Mouse (Mus musculus): Measurements from ENCODE around the gene Sox12.

DNA sequence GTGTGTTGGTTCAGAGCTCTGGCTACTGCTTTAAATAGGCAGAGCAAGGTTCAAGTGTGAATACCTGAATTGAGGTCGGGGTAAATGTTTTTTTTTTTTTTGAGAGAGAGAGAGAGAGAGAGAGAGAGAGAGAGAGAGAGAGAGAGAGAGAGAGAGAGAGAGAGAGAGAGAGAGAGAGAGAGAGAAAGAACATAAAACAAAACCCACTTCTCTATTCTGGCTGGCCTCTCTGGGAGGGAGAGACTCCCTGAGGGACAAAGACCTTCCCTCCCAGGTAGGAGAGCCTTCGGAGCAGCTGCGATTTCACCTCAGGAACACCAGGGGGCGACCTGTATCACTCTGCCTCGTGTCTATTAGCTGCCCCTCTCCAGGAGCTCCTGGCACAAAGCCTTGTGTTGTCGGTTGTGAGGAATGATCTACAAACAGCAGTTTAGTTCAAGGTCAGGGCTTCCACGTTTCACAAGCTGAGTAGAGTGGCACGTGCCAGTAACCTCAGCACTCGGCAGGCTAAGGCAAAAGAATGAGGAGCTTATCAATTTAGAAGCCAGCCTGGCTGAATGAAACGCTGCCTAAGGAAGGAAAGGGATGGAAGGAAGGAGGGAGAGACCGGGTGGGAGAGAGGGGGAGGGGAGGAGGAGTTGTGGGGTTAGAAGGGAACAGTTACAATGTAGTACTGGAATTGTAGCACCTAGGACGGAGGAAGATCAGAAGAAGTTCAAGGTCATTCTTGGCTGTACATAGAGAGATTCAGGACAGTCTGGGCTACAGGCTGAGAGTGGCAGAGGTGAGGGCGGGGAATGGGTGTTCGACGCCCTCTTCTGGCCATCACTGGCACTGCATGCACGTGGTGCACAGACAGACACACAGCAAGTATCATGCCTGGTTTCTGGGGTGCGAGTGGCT is 34.4 kb downstream of the Sox12 start:
- no peak for TF ChIP-seq POLR2A (IDR thresholded peaks at IDR 0.05; ENCODE audit: borderline replicate concordance, extremely low read depth, insufficient read depth, insufficient read length, poor library complexity, severe bottlenecking)
- TF ChIP-seq CTCF (IDR thresholded peaks at IDR 0.05; ENCODE audit: borderline replicate concordance, extremely low read depth, insufficient read depth, insufficient read length) = peak; percentile 91

Measured in brain, embryonic 14.5 days (tissue).